Mouse (Mus musculus): ENCODE results near the gene Dyx1c1.

Gene Dyx1c1

GRCm38 (mm10) chr9:72958521-72959450 is at the start of gene Dyx1c1, which contains the start of gene Gm44503:
TSS of gene Dyx1c1 (plus strand) at chr9:72958785.
TSS of gene Gm44503 (plus strand) at chr9:72958852.
- DNase-seq (ENCODE audit: inconsistent age in 2 of 2, low spot score in 1 of 2): peak; percentile 84 to 93

- no peak for DNase-seq (ENCODE audit: inconsistent age in 2 of 2, low spot score in 1 of 2)
These were observed 47.2 kb upstream of the Dyx1c1 start for GRCm38 (mm10) chr9:72911381-72911780.

GRCm38 (mm10) chr9:72913551-72913950 is 45.0 kb upstream of the Dyx1c1 start:
- DNase-seq (ENCODE audit: inconsistent age in 2 of 2, low spot score in 1 of 2): peak in 1 of 2 experiments; percentile 47

- no peak for DNase-seq (ENCODE audit: inconsistent age in 2 of 2, low spot score in 1 of 2)
These were observed 42.9 kb upstream of the Dyx1c1 start for GRCm38 (mm10) chr9:72915728-72916127.

GRCm38 (mm10) chr9:72923068-72923467 is 35.5 kb upstream of the Dyx1c1 start:
- DNase-seq (ENCODE audit: inconsistent age in 2 of 2, low spot score in 1 of 2): no peak

GRCm38 (mm10) chr9:72925021-72925934 is 33.3 kb upstream of the Dyx1c1 start, which contains the start of gene Pygo1:
TSS of gene Pygo1 (plus strand) at chr9:72925645.
- peak; percentile 64 to 86 for DNase-seq (ENCODE audit: inconsistent age in 2 of 2, low spot score in 1 of 2)

- DNase-seq (ENCODE audit: inconsistent age in 2 of 2, low spot score in 1 of 2): no peak
These were observed 32.7 kb upstream of the Dyx1c1 start for GRCm38 (mm10) chr9:72925935-72926258.

- DNase-seq (ENCODE audit: inconsistent age in 2 of 2, low spot score in 1 of 2): no peak
These were observed 27.3 kb upstream of the Dyx1c1 start for GRCm38 (mm10) chr9:72931166-72931790.

- no peak for DNase-seq (ENCODE audit: inconsistent age in 2 of 2, low spot score in 1 of 2)
These were observed 23.3 kb upstream of the Dyx1c1 start for GRCm38 (mm10) chr9:72935309-72935708.

GRCm38 (mm10) chr9:72936301-72936700 is 22.3 kb upstream of the Dyx1c1 start:
- DNase-seq (ENCODE audit: inconsistent age in 2 of 2, low spot score in 1 of 2): no peak

GRCm38 (mm10) chr9:72943424-72943823 is 15.2 kb upstream of the Dyx1c1 start:
- DNase-seq (ENCODE audit: inconsistent age in 2 of 2, low spot score in 1 of 2): no peak

- DNase-seq (ENCODE audit: inconsistent age in 2 of 2, low spot score in 1 of 2): no peak
These were observed 14.3 kb upstream of the Dyx1c1 start for GRCm38 (mm10) chr9:72944286-72944685.

- no peak for DNase-seq (ENCODE audit: inconsistent age in 2 of 2, low spot score in 1 of 2)
These were observed 11.6 kb upstream of the Dyx1c1 start for GRCm38 (mm10) chr9:72947010-72947409.

- no peak for DNase-seq (ENCODE audit: inconsistent age in 2 of 2, low spot score in 1 of 2)
These were observed 9.0 kb upstream of the Dyx1c1 start for GRCm38 (mm10) chr9:72949572-72949971.

GRCm38 (mm10) chr9:72954746-72955145 is 3.8 kb upstream of the Dyx1c1 start:
- peak in 1 of 2 experiments; percentile 64 for DNase-seq (ENCODE audit: inconsistent age in 2 of 2, low spot score in 1 of 2)

GRCm38 (mm10) chr9:72955546-72955945 is 3.0 kb upstream of the Dyx1c1 start:
- peak; percentile 44 to 68 for DNase-seq (ENCODE audit: inconsistent age in 2 of 2, low spot score in 1 of 2)

GRCm38 (mm10) chr9:72961346-72961745 is 2.8 kb downstream of the Dyx1c1 start:
- DNase-seq (ENCODE audit: inconsistent age in 2 of 2, low spot score in 1 of 2): no peak

GRCm38 (mm10) chr9:72961959-72962358 is 3.4 kb downstream of the Dyx1c1 start:
- DNase-seq (ENCODE audit: inconsistent age in 2 of 2, low spot score in 1 of 2): no peak

- DNase-seq (ENCODE audit: inconsistent age in 2 of 2, low spot score in 1 of 2): peak; percentile 65 to 88
These were observed 9.9 kb downstream of the Dyx1c1 start for GRCm38 (mm10) chr9:72968349-72969061.

- no peak for DNase-seq (ENCODE audit: inconsistent age in 2 of 2, low spot score in 1 of 2)
These were observed 11.3 kb downstream of the Dyx1c1 start for GRCm38 (mm10) chr9:72969874-72970273.

Data from adrenal gland, adult (tissue).